Mouse (Mus musculus) lung, adult 2 months (tissue): ENCODE results near the gene Ehmt2. TPM values are rescaled to one million over a fixed set of nuclear protein-coding genes. Genes with fewer than 3 reads are reported as not detected.
"Not testable (repeated sequence)": the region's sequence is repeated elsewhere in the genome, so short reads cannot be mapped to it uniquely, and the experiment has no call there.

Source experiments
- DNase-seq: peaks from one replicate; pipeline ENCODE4 v3.0.0; 2022
- H3K4me1 ChIP-seq: fragments of 200-500 bp; 2 replicates; pipeline ENCODE4 v1.6.1; 2011; ENCODE audit warnings: low read length; ENCODE audit not compliant: control insufficient read depth, insufficient read depth
- H3K4me3 ChIP-seq: fragments of 200-500 bp; replicated peaks from 2 replicates; pipeline ENCODE3; 2011; ENCODE audit warnings: low read depth, mild to moderate bottlenecking, control low read depth, low read length; ENCODE audit errors: extremely low read depth
- CTCF ChIP-seq: fragments of 200-500 bp; IDR thresholded peaks from 2 replicates; pipeline ENCODE4 v1.5.1; 2011; ENCODE audit warnings: mild to moderate bottlenecking, low read length, control low read depth; ENCODE audit not compliant: insufficient read depth
- POLR2A ChIP-seq: fragments of 200-500 bp; IDR thresholded peaks from 2 replicates; pipeline ENCODE4 v1.6.1; 2011; ENCODE audit warnings: low read depth, mild to moderate bottlenecking, control low read depth, low read length, borderline replicate concordance; ENCODE audit errors: extremely low read depth
- WGBS: fragments of 180-500 bp; shearing (Covaris S2); methylation state at CpG from one replicate; pipeline ENCODE4 v1.1.7; 2018; 5-methylcytosine and 5-hydroxymethylcytosine counted together
- polyA plus RNA-seq: library from polyadenylated mRNA; depleted of rRNA; stranded (reverse); fragments of >200 nt; gene quantifications from 2 replicates; pipeline ENCODE4 v1.2.3, GENCODE M21; 2012; rRNA removed

The Ehmt2 gene
- polyA plus RNA-seq, 1 experiment = 199 TPM

GRCm38 (mm10) chr17:34959130-34959778 lies 61.0 kb downstream of the Ehmt2 start, which contains the start of gene Hspa1b:
Gene Hspa1b, minus strand, starts transcription at chr17:34959238.
- peak; percentile 93 for TF ChIP-seq POLR2A
- WGBS = under 1% methylated on average over 32 of the region's 32 CpGs
- DNase-seq = peak; percentile 94

DNA sequence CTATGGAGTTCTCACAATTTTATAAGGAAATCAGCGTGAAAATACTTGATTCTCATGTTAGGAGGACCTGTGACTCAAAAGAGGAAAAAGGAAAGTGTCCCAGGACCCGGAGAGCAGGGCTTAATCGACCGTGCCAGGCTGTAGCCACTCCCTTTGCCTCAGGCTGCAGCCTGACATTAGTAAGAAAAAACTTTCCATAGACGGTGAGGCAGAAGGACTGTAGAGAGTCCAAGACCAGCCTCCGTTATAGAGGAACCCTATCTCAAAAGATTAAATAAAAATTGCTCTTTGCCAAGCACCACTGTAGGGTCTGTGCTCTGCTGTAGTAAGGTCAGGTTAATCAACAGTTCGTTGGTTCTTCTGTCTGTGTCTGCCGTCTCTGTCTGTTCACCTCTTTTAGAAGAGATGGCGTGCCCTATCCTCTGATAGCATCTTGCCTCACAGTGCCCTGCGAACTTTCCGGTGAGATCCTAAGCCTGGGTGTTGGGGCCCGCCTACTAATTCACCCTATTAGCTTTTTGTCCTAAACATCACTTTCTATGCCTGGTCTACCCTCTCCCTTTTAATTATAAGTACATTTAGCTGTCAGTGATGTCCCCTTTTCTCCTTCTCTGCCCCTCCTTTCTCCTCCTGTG lies 61.7 kb downstream of the Ehmt2 start:
- DNase-seq = peak; percentile 41
- Histone ChIP-seq H3K4me1 (no peaks in the 10 kb centered on the region), H3K4me3 (peak overlapping the region; percentile 99)
- TF ChIP-seq CTCF (no peak), POLR2A (peak; percentile 49; the same call in 1 of the 2 replicates)
- WGBS = 11% methylated on average over 12 of the region's 12 CpGs

More at GRCm38 (mm10) chr17:34959130-34959778, 61.0 kb downstream of the Ehmt2 start, which contains the start of gene Hspa1b:
- peak within 1 kb of the TSS; percentile 99 for H3K4me3 ChIP-seq
- H3K4me1 ChIP-seq = not testable (repeated sequence)

DNA sequence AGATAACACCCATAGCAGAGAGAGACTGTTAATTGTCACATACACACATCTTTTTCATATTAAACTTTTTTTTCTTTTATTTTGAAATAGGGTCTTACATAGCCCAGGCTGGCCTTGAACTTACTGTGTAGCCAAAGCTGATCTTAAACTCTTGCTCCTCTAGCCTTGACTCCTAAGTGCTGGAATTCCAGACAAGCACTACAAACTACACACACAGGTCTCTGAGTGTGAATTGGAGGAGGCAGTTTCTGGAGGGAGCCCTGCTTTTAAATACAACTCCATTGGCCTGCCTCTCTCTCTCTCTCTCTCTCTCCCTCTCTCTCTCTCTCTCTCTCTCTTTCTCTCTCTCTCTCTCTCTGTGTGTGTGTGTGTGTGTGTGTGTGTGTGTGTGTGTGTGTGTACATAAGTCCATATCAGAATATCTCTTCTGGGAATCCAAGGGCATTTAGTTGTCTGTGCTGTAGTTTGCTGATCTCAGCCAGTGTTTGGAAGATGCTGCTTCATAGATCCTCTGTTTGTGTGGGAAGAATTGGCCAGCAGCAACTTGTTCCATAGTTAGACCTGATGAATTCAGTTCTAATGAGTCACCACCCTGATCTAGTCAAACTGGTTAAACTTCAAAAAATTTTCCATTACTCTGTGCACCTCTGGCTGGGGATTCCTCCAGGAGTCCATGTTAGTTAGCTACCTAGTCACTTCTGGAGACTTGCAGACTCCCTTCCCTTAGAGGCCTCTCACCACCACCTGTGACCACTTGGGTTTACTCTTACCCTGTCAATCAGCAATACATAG lies 62.6 kb downstream of the Ehmt2 start:
- Histone ChIP-seq H3K4me3 (no peak overlapping the region), H3K4me1 (no peaks in the 10 kb centered on the region)
- DNase-seq = no peak
- TF ChIP-seq POLR2A (no peak), CTCF (no peak)

DNA sequence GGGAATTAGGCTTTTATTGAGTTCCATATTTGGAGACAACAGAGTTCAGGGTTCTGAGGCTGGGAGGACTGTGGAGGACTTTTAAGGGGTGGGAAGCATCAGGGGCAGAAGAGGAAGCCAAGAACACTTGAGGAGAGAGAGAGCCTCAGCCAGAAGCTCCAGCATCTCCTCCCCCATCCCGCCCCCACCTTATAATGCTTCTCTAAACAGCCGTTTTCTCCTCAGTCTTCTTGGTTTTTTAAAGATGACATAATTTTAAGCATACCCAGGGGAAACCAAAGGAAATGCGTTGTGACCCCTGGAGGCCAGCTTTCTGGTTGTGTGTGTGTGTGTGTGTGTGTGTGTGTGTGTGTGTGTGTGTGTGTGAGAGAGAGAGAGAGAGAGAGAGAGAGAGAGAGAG lies 63.9 kb downstream of the Ehmt2 start:
- 34% methylated on average over 3 of the region's 3 CpGs for WGBS
- Histone ChIP-seq H3K4me1 (no peaks in the 10 kb centered on the region), H3K4me3 (no peak overlapping the region)
- TF ChIP-seq CTCF (no peak), POLR2A (no peak)
- DNase-seq = no peak

GRCm38 (mm10) chr17:34962841-34963240 lies 64.6 kb downstream of the Ehmt2 start:
- Histone ChIP-seq H3K4me1 (no peaks in the 10 kb centered on the region), H3K4me3 (no peak overlapping the region)
- no peak for DNase-seq
- 75% methylated on average over 1 of the region's 1 CpGs for WGBS
- TF ChIP-seq CTCF (no peak), POLR2A (no peak)

Other genes with a start within 250 kb of the Ehmt2 start
- 39.6 and 49.2 TPM in 2 replicates for gene Tnxb, start 227.9 kb upstream of the Ehmt2 start, polyA plus RNA-seq
- 136 and 137 TPM in 2 replicates for gene C4b, start 154.6 kb upstream of the Ehmt2 start, polyA plus RNA-seq
- 0.19 and 0.27 TPM in 2 replicates for gene Cyp21a1, start 93.9 kb upstream of the Ehmt2 start, polyA plus RNA-seq
- 45.1 and 46.0 TPM in 2 replicates for gene Stk19, start 61.5 kb upstream of the Ehmt2 start, polyA plus RNA-seq
- 45.6 and 58.1 TPM in 2 replicates for gene Dxo, start 61.5 kb upstream of the Ehmt2 start, polyA plus RNA-seq
- 77.8 and 94.8 TPM in 2 replicates for gene Skiv2l, start 48.3 kb upstream of the Ehmt2 start, polyA plus RNA-seq
- gene Nelfe, start 48.1 kb upstream of the Ehmt2 start, polyA plus RNA-seq = 22.4 and 23.2 TPM in 2 replicates
- 20.8 and 23.8 TPM in 2 replicates for gene Cfb, start 36.0 kb upstream of the Ehmt2 start, polyA plus RNA-seq
- gene Zbtb12, start 19.0 kb upstream of the Ehmt2 start, polyA plus RNA-seq = 10.6 and 12.3 TPM in 2 replicates
- gene Gm20547, start 16.4 kb upstream of the Ehmt2 start, polyA plus RNA-seq = not detected in 2 replicates
- 25.8 and 27.7 TPM in 2 replicates for gene C2, start 204 bp upstream of the Ehmt2 start, polyA plus RNA-seq
- gene Slc44a4, start 16.0 kb downstream of the Ehmt2 start, polyA plus RNA-seq = 11.6 and 13.5 TPM in 2 replicates
- 40.4 and 46.6 TPM in 2 replicates for gene Neu1, start 32.8 kb downstream of the Ehmt2 start, polyA plus RNA-seq
- gene Hspa1b, start 60.8 kb downstream of the Ehmt2 start, polyA plus RNA-seq = 20.1 and 93.1 TPM in 2 replicates
- gene Gm20481, start 71.4 kb downstream of the Ehmt2 start, polyA plus RNA-seq = not detected in 2 replicates
- gene Hspa1a, start 73.7 kb downstream of the Ehmt2 start, polyA plus RNA-seq = 12.9 and 66.3 TPM in 2 replicates
- gene Hspa1l, start 74.2 kb downstream of the Ehmt2 start, polyA plus RNA-seq = 0.81 and 1.3 TPM in 2 replicates
- 42.3 and 51.6 TPM in 2 replicates for gene Lsm2, start 83.4 kb downstream of the Ehmt2 start, polyA plus RNA-seq
- 119 and 159 TPM in 2 replicates for gene Vars, start 102.5 kb downstream of the Ehmt2 start, polyA plus RNA-seq
- gene Vwa7, start 118.1 kb downstream of the Ehmt2 start, polyA plus RNA-seq = 4.0 and 4.2 TPM in 2 replicates
- 2.1 and 2.8 TPM in 2 replicates for gene Sapcd1, start 129.5 kb downstream of the Ehmt2 start, polyA plus RNA-seq
- gene Msh5, start 148.3 kb downstream of the Ehmt2 start, polyA plus RNA-seq = 5.4 and 6.0 TPM in 2 replicates
- gene Clic1, start 151.5 kb downstream of the Ehmt2 start, polyA plus RNA-seq = 124 and 153 TPM in 2 replicates
- gene Ddah2, start 160.6 kb downstream of the Ehmt2 start, polyA plus RNA-seq = 137 and 141 TPM in 2 replicates
- gene Ly6g6c, start 166.9 kb downstream of the Ehmt2 start, polyA plus RNA-seq = 3.8 and 90.0 TPM in 2 replicates
- 1.0 and 2.1 TPM in 2 replicates for gene Mpig6b, start 167.7 kb downstream of the Ehmt2 start, polyA plus RNA-seq
- gene Ly6g6e, start 178.4 kb downstream of the Ehmt2 start, polyA plus RNA-seq = 5.8 and 25.7 TPM in 2 replicates
- gene Ly6g6d, start 179.6 kb downstream of the Ehmt2 start, polyA plus RNA-seq = 14.5 and 16.7 TPM in 2 replicates
- 0.16 and 0.84 TPM in 2 replicates for gene Ly6g6f, start 187.1 kb downstream of the Ehmt2 start, polyA plus RNA-seq
- gene Abhd16a, start 190.8 kb downstream of the Ehmt2 start, polyA plus RNA-seq = 196 and 245 TPM in 2 replicates
- gene Ly6g5c, start 209.8 kb downstream of the Ehmt2 start, polyA plus RNA-seq = not detected in 2 replicates
- 1.4 and 2.0 TPM in 2 replicates for gene Ly6g5b, start 217.0 kb downstream of the Ehmt2 start, polyA plus RNA-seq
- gene Gpank1, start 223.0 kb downstream of the Ehmt2 start, polyA plus RNA-seq = 17.9 and 21.9 TPM in 2 replicates
- 232 and 297 TPM in 2 replicates for gene Csnk2b, start 223.6 kb downstream of the Ehmt2 start, polyA plus RNA-seq
- gene D17H6S53E, start 227.9 kb downstream of the Ehmt2 start, polyA plus RNA-seq = 12.1 and 12.9 TPM in 2 replicates
- gene Apom, start 233.6 kb downstream of the Ehmt2 start, polyA plus RNA-seq = 0.12 TPM in 1 of 2 replicates, not detected in the other
- gene Bag6, start 236.7 kb downstream of the Ehmt2 start, polyA plus RNA-seq = 227 and 234 TPM in 2 replicates